Mouse (Mus musculus): ENCODE measurements around the gene Phtf2. TPM values are rescaled to one million over a fixed set of nuclear protein-coding genes. Genes with fewer than 3 reads are reported as not detected.

Gene Phtf2
- polyA plus RNA-seq, 1 experiment from 2014 or later, result 3.8 TPM

GRCm38 (mm10) chr5:20919566-20919965 is 37.6 kb upstream of the Phtf2 start:
- Histone ChIP-seq H3K36me3 (ENCODE audit: insufficient read depth, low read length) (0 out of 2 replicates have a peak, but pooled peaks cover 2% of the 10 kb centered on the region), H3K27me3 (replicated peaks; ENCODE audit: insufficient read depth, low read length) (no peaks in the 10 kb centered on the region), H3K4me1 (ENCODE audit: insufficient read depth, low read depth, low read length) (no peaks in the 10 kb centered on the region), H3K9me3 (ENCODE audit: low read length) (no peaks in the 10 kb centered on the region), H3K9ac (replicated peaks; ENCODE audit: low read depth) (no peak overlapping the region), H3K4me3 (ENCODE audit: low read depth, low read length) (no peak overlapping the region), H3K4me2 (replicated peaks; ENCODE audit: low read depth, low read length) (no peak overlapping the region), H3K27ac (ENCODE audit: low read length) (no peak overlapping the region)
- TF ChIP-seq CTCF (IDR thresholded peaks at IDR 0.05) (no peak), EP300 (IDR thresholded peaks at IDR 0.05) (no peak)
- ATAC-seq, result no peak
- no peak for DNase-seq (ENCODE audit: low spot score)
- WGBS, result 91% methylated on average over 9 of the region's 9 CpGs

- Histone ChIP-seq H3K27me3 (replicated peaks; ENCODE audit: insufficient read depth, low read length) (no peaks in the 10 kb centered on the region), H3K9ac (replicated peaks; ENCODE audit: low read depth) (no peak overlapping the region), H3K27ac (ENCODE audit: low read length) (no peak overlapping the region), H3K36me3 (ENCODE audit: insufficient read depth, low read length) (0 out of 2 replicates have a peak, but pooled peaks cover 2% of the 10 kb centered on the region), H3K9me3 (ENCODE audit: low read length) (no peaks in the 10 kb centered on the region), H3K4me1 (ENCODE audit: insufficient read depth, low read depth, low read length) (no peaks in the 10 kb centered on the region), H3K4me2 (replicated peaks; ENCODE audit: low read depth, low read length) (no peak overlapping the region), H3K4me3 (ENCODE audit: low read depth, low read length) (no peak overlapping the region)
- 93% methylated on average over 4 of the region's 4 CpGs for WGBS
- TF ChIP-seq EP300 (IDR thresholded peaks at IDR 0.05) (no peak), CTCF (IDR thresholded peaks at IDR 0.05) (no peak)
- no peak for DNase-seq (ENCODE audit: low spot score)
- no peak for ATAC-seq
These were observed 37.0 kb upstream of the Phtf2 start for GRCm38 (mm10) chr5:20918967-20919366.

- H3K9me3 ChIP-seq (ENCODE audit: low read length), result no peaks in the 10 kb centered on the region
- no peaks in the 10 kb centered on the region for H3K4me1 ChIP-seq (ENCODE audit: insufficient read depth, low read depth, low read length)
- H3K27ac ChIP-seq (ENCODE audit: low read length), result no peak overlapping the region
- H3K36me3 ChIP-seq (ENCODE audit: insufficient read depth, low read length), result no peaks in the 10 kb centered on the region
- no peak overlapping the region for H3K4me2 ChIP-seq (replicated peaks; ENCODE audit: low read depth, low read length)
- H3K27me3 ChIP-seq (replicated peaks; ENCODE audit: insufficient read depth, low read length), result no peaks in the 10 kb centered on the region
- TF ChIP-seq EP300 (IDR thresholded peaks at IDR 0.05) (no peak), CTCF (IDR thresholded peaks at IDR 0.05) (peak; percentile 88)
- no peak overlapping the region for H3K9ac ChIP-seq (replicated peaks; ENCODE audit: low read depth)
- ATAC-seq (peak; percentile 41; the same call in 1 of the 2 replicates), DNase-seq (ENCODE audit: low spot score) (peak; percentile 69)
- H3K4me3 ChIP-seq (ENCODE audit: low read depth, low read length), result no peak overlapping the region
- whole genome bisulfite sequencing, result 73% methylated on average over 11 of the region's 11 CpGs
These were observed 31.7 kb upstream of the Phtf2 start for GRCm38 (mm10) chr5:20913372-20914275.

GRCm38 (mm10) chr5:20911741-20912140 is 29.8 kb upstream of the Phtf2 start:
- no peak overlapping the region for H3K9ac ChIP-seq (replicated peaks; ENCODE audit: low read depth)
- no peaks in the 10 kb centered on the region for H3K27me3 ChIP-seq (replicated peaks; ENCODE audit: insufficient read depth, low read length)
- H3K27ac ChIP-seq (ENCODE audit: low read length), result no peak overlapping the region
- peaks cover 4% of the 10 kb centered on the region; the same call in 1 of the 2 replicates for H3K36me3 ChIP-seq (ENCODE audit: insufficient read depth, low read length)
- H3K4me2 ChIP-seq (replicated peaks; ENCODE audit: low read depth, low read length), result no peak overlapping the region
- TF ChIP-seq EP300 (IDR thresholded peaks at IDR 0.05) (no peak), CTCF (IDR thresholded peaks at IDR 0.05) (no peak)
- DNase-seq (ENCODE audit: low spot score) (no peak), ATAC-seq (no peak)
- no peaks in the 10 kb centered on the region for H3K4me1 ChIP-seq (ENCODE audit: insufficient read depth, low read depth, low read length)
- no peaks in the 10 kb centered on the region for H3K9me3 ChIP-seq (ENCODE audit: low read length)
- WGBS, result 87% methylated on average over 2 of the region's 2 CpGs
- no peak overlapping the region for H3K4me3 ChIP-seq (ENCODE audit: low read depth, low read length)

GRCm38 (mm10) chr5:20906191-20906590 is 24.3 kb upstream of the Phtf2 start:
- 88% methylated on average over 7 of the region's 7 CpGs for WGBS
- H3K4me1 ChIP-seq (ENCODE audit: insufficient read depth, low read depth, low read length), result no peaks in the 10 kb centered on the region
- H3K4me2 ChIP-seq (replicated peaks; ENCODE audit: low read depth, low read length), result no peak overlapping the region
- no peaks in the 10 kb centered on the region for H3K9me3 ChIP-seq (ENCODE audit: low read length)
- ATAC-seq (no peak), DNase-seq (ENCODE audit: low spot score) (no peak)
- TF ChIP-seq CTCF (IDR thresholded peaks at IDR 0.05) (no peak), EP300 (IDR thresholded peaks at IDR 0.05) (no peak)
- no peak overlapping the region for H3K27ac ChIP-seq (ENCODE audit: low read length)
- no peak overlapping the region for H3K4me3 ChIP-seq (ENCODE audit: low read depth, low read length)
- no peaks in the 10 kb centered on the region for H3K27me3 ChIP-seq (replicated peaks; ENCODE audit: insufficient read depth, low read length)
- no peak overlapping the region for H3K9ac ChIP-seq (replicated peaks; ENCODE audit: low read depth)
- peaks cover 9% of the 10 kb centered on the region; the same call in 1 of the 2 replicates for H3K36me3 ChIP-seq (ENCODE audit: insufficient read depth, low read length)

- WGBS, result 77% methylated on average over 2 of the region's 2 CpGs
- Histone ChIP-seq H3K9ac (replicated peaks; ENCODE audit: low read depth) (no peak overlapping the region), H3K9me3 (ENCODE audit: low read length) (no peaks in the 10 kb centered on the region), H3K27me3 (replicated peaks; ENCODE audit: insufficient read depth, low read length) (no peaks in the 10 kb centered on the region), H3K36me3 (ENCODE audit: insufficient read depth, low read length) (peaks cover 9% of the 10 kb centered on the region; the same call in 1 of the 2 replicates), H3K27ac (ENCODE audit: low read length) (no peak overlapping the region), H3K4me1 (ENCODE audit: insufficient read depth, low read depth, low read length) (no peaks in the 10 kb centered on the region), H3K4me3 (ENCODE audit: low read depth, low read length) (no peak overlapping the region), H3K4me2 (replicated peaks; ENCODE audit: low read depth, low read length) (no peak overlapping the region)
- DNase-seq (ENCODE audit: low spot score) (no peak), ATAC-seq (no peak)
- TF ChIP-seq EP300 (IDR thresholded peaks at IDR 0.05), result no peak
- no peak for TF ChIP-seq CTCF (IDR thresholded peaks at IDR 0.05)
These were observed 23.5 kb upstream of the Phtf2 start for GRCm38 (mm10) chr5:20905437-20905836.
